Mouse (Mus musculus): ENCODE results near the gene Apbb2.

DNA sequence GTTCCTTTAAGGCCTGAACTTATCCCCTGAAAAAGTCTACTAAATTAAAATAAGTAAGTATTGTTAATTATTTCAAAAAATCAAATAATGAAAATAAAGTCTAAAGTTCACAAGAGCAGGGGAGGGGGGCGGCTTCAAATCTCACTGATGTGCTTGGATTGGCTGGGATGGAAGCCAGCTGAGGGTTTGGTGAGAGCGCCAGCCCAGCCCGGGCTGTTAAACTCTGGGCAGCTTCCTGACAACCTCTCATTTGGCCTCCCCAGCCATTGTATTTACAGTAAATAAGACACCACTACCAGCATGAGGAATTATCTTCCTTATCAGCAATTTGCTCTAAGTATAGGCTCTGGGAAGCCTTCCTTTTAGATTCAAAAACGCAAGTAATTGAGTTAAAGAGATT is 77.2 kb downstream of the Apbb2 start:
- TF ChIP-seq CTCF (IDR thresholded peaks at IDR 0.05; ENCODE audit: low read depth) (no peak), EP300 (IDR thresholded peaks at IDR 0.05; ENCODE audit: low read depth) (no peak)

Measured in heart, postnatal 0 days (tissue).